Mouse (Mus musculus) ES-Bruce4 (cell line): ENCODE data around the gene 6430628N08Rik. TPM values are rescaled to one million over a fixed set of nuclear protein-coding genes. Genes with fewer than 3 reads are reported as not detected.

Source experiments
- H3K27ac ChIP-seq: 2 replicates; pipeline ENCODE4 v1.5.1; 2012; ENCODE audit warnings: low read length, inconsistent platforms; ENCODE audit not compliant: insufficient read depth
- H3K27me3 ChIP-seq: 2 replicates; pipeline ENCODE4 v1.6.1; 2012; ENCODE audit warnings: mild to moderate bottlenecking, low read length, inconsistent platforms; ENCODE audit not compliant: control insufficient read depth, poor library complexity, insufficient read depth, severe bottlenecking
- H3K36me3 ChIP-seq: 2 replicates; pipeline ENCODE4 v1.6.1; 2012; ENCODE audit warnings: inconsistent platforms, mild to moderate bottlenecking, low read length, moderate library complexity; ENCODE audit not compliant: control insufficient read depth, poor library complexity, insufficient read depth, severe bottlenecking
- H3K4me1 ChIP-seq: one replicate; pipeline ENCODE4 v1.8.1; 2011; ENCODE audit warnings: low read length; ENCODE audit not compliant: control insufficient read depth, insufficient read depth
- H3K4me3 ChIP-seq: 2 replicates; pipeline ENCODE4 v1.5.1; 2011; ENCODE audit warnings: low read depth, mild to moderate bottlenecking, low read length
- H3K9ac ChIP-seq: 2 replicates; pipeline ENCODE4 v1.6.1; 2012; ENCODE audit warnings: low read depth, mild to moderate bottlenecking, inconsistent platforms; ENCODE audit not compliant: poor library complexity, severe bottlenecking
- H3K9me3 ChIP-seq: replicated peaks from 2 replicates; pipeline ENCODE4 v1.6.1; 2012; ENCODE audit warnings: mild to moderate bottlenecking, low read length, inconsistent platforms; ENCODE audit not compliant: control insufficient read depth, poor library complexity, insufficient read depth, severe bottlenecking
- CTCF ChIP-seq: IDR thresholded peaks from one replicate; pipeline ENCODE4 v1.8.1; 2011; ENCODE audit warnings: low read depth, low read length
- EP300 ChIP-seq: IDR thresholded peaks from 2 replicates; pipeline ENCODE4 v1.6.1; 2011; ENCODE audit warnings: low read depth, low read length; ENCODE audit not compliant: insufficient read depth
- POLR2A ChIP-seq: IDR thresholded peaks from one replicate; pipeline ENCODE4 v1.8.1; 2011; ENCODE audit warnings: low read length; ENCODE audit not compliant: insufficient read depth
- polyA plus RNA-seq: library from polyadenylated mRNA; stranded (reverse); fragments of >200 nt; gene quantifications from 2 replicates; pipeline ENCODE4 v1.2.4, GENCODE M21; 2011; ENCODE audit warnings: low read depth; ENCODE audit not compliant: missing spikeins, insufficient read depth, insufficient read length

6430628N08Rik gene
- polyA plus RNA-seq, 1 experiment = not detected

DNA sequence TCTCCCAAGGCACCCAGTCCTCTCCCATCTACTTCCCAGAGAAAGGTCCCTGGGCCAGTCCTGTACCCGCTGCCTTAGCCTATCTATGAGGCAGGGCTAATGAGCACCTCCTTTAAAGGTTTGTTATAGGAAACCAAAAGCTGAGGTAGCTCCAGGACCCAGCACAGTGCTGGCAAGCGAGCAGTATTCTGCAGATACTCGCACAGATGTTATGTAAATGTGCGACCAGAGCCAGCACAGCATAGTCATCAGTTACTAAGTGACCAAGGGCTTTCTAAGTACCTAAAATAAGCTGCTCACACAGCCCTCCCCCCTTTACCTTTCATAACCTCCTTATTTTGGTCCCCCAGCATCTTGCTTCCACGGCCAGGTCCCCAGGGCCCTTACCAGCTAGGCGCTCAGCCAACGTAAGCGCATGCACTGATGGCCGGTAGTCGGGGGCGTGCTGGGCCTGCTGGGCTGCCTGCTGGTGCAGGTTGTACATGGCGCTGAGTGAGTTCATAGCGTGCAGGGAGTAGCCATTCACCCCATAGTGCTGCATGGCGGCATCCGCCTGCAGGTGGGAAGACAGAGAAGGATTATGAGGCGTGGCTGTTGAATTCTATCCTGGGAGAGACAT lies 32.9 kb downstream of the 6430628N08Rik start:
- no peak overlapping the region for H3K27ac ChIP-seq
- H3K4me1 ChIP-seq = no peaks in the 10 kb centered on the region
- H3K9ac ChIP-seq = no peak overlapping the region
- H3K9me3 ChIP-seq = no peaks in the 10 kb centered on the region
- H3K27me3 ChIP-seq = no peaks in the 10 kb centered on the region
- no peaks in the 10 kb centered on the region for H3K36me3 ChIP-seq
- TF ChIP-seq EP300 (no peak), CTCF (no peak), POLR2A (no peak)
- no peak overlapping the region for H3K4me3 ChIP-seq

- H3K9me3 ChIP-seq = no peaks in the 10 kb centered on the region
- no peak overlapping the region for H3K4me3 ChIP-seq
- H3K36me3 ChIP-seq = no peaks in the 10 kb centered on the region
- H3K27ac ChIP-seq = no peak overlapping the region
- TF ChIP-seq POLR2A (no peak), EP300 (no peak), CTCF (no peak)
- no peak overlapping the region for H3K9ac ChIP-seq
- no peaks in the 10 kb centered on the region for H3K4me1 ChIP-seq
- no peaks in the 10 kb centered on the region for H3K27me3 ChIP-seq
These were observed 37.2 kb downstream of the 6430628N08Rik start for GRCm38 (mm10) chr4:115927637-115928036.

GRCm38 (mm10) chr4:115931556-115932088 lies 41.2 kb downstream of the 6430628N08Rik start:
- Histone ChIP-seq H3K9ac (no peak overlapping the region), H3K27ac (no peak overlapping the region), H3K9me3 (no peaks in the 10 kb centered on the region), H3K4me3 (no peak overlapping the region), H3K4me1 (no peaks in the 10 kb centered on the region), H3K27me3 (0 out of 2 replicates have a peak, but pooled peaks cover 4% of the 10 kb centered on the region), H3K36me3 (no peaks in the 10 kb centered on the region)
- TF ChIP-seq CTCF (no peak), EP300 (no peak), POLR2A (no peak)

GRCm38 (mm10) chr4:115935835-115936581 lies 45.5 kb downstream of the 6430628N08Rik start:
- no peak for TF ChIP-seq EP300
- no peak for TF ChIP-seq POLR2A
- no peak for TF ChIP-seq CTCF
- no peaks in the 10 kb centered on the region for H3K9me3 ChIP-seq
- no peak overlapping the region for H3K4me3 ChIP-seq
- H3K36me3 ChIP-seq = no peaks in the 10 kb centered on the region
- peaks cover 22% of the 10 kb centered on the region for H3K27me3 ChIP-seq
- no peak overlapping the region for H3K27ac ChIP-seq
- no peak overlapping the region for H3K9ac ChIP-seq
- no peaks in the 10 kb centered on the region for H3K4me1 ChIP-seq

DNA sequence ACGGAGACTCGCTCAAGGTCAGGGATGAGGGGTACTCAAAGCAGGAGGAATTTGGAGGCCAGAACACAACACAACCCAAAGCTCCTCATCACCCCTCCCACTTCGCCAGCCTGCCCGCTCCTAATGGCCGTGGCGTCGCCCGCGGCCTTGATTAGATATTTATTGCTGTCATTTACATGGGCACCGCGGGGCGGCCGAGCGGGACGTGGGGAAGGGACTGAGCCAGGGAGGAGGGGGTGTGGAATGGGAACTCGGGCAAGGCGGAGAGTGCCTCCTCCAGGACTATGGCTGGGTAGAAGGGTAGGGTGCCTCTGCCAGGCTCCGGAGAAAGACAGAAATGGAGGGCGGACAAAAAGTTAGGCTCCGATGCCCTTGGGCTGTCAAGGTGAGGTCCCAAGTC lies 46.2 kb downstream of the 6430628N08Rik start:
- Histone ChIP-seq H3K36me3 (no peaks in the 10 kb centered on the region), H3K4me1 (no peaks in the 10 kb centered on the region), H3K9me3 (no peaks in the 10 kb centered on the region), H3K27me3 (peaks cover 22% of the 10 kb centered on the region), H3K4me3 (no peak overlapping the region), H3K27ac (no peak overlapping the region), H3K9ac (no peak overlapping the region)
- TF ChIP-seq POLR2A (no peak), CTCF (no peak), EP300 (no peak)
